Mouse (Mus musculus): ENCODE measurements around the gene Prss29.

- TF ChIP-seq CTCF (IDR thresholded peaks at IDR 0.05; ENCODE audit: low read depth): no peak
- TF ChIP-seq EP300 (IDR thresholded peaks at IDR 0.05; ENCODE audit: low read depth): no peak
These were observed 42.6 kb upstream of the Prss29 start for GRCm38 (mm10) chr17:25275833-25276232.

All from liver, postnatal 0 days (tissue).